Mouse (Mus musculus) ES-E14 (cell line): ENCODE measurements around the gene Lrch3. TPM values are rescaled to one million over a fixed set of nuclear protein-coding genes. Genes with fewer than 3 reads are reported as not detected.
"Not testable (repeated sequence)": the region's sequence is repeated elsewhere in the genome, so short reads cannot be mapped to it uniquely, and the experiment has no call there.

Experiments used
- DNase-seq: peaks from one replicate; pipeline ENCODE4 v3.0.0-alpha.2; 2013; ENCODE audit warnings: low read depth, low spot score
- H3K27ac ChIP-seq: 2 replicates; pipeline ENCODE4 v1.5.1; 2012; ENCODE audit warnings: low read depth, mild to moderate bottlenecking, low read length, moderate library complexity, mixed read lengths; ENCODE audit not compliant: poor library complexity, insufficient read depth, severe bottlenecking
- H3K36me3 ChIP-seq: 2 replicates; pipeline ENCODE4 v1.6.1; 2012; ENCODE audit warnings: mild to moderate bottlenecking, low read length, moderate library complexity, mixed read lengths; ENCODE audit not compliant: control insufficient read depth, poor library complexity, insufficient read depth, severe bottlenecking
- H3K4me1 ChIP-seq, 2 experiments: fragments of 150-350 bp in 1 of 2; sonication (generic) in 1 of 2; 2 replicates each; pipeline ENCODE4 v1.6.1; 2012; ENCODE audit warnings: low read length in 2 of 2, mild to moderate bottlenecking in 1 of 2, mixed read lengths in 1 of 2; ENCODE audit not compliant: control insufficient read depth in 2 of 2, insufficient read depth in 2 of 2, poor library complexity in 1 of 2
- H3K4me3 ChIP-seq, 2 experiments: fragments of 150-350 bp in 1 of 2; sonication (generic) in 1 of 2; 2 replicates each; pipeline ENCODE4 v1.5.1; 2012; ENCODE audit warnings: low read length in 2 of 2, low read depth in 1 of 2, mild to moderate bottlenecking in 1 of 2, mixed read lengths in 1 of 2; ENCODE audit not compliant: insufficient read depth in 1 of 2, poor library complexity in 1 of 2, severe bottlenecking in 1 of 2
- H3K9ac ChIP-seq: 2 replicates; pipeline ENCODE4 v1.6.1; 2012; ENCODE audit warnings: low read depth, mild to moderate bottlenecking, low read length, mixed read lengths; ENCODE audit not compliant: poor library complexity, insufficient read depth, severe bottlenecking
- H3K9me3 ChIP-seq: fragments of 150-350 bp; sonication (generic); 2 replicates; pipeline ENCODE4 v1.6.1; 2012; ENCODE audit warnings: low read depth, mild to moderate bottlenecking, low read length; ENCODE audit not compliant: control insufficient read depth, insufficient read depth
- CHD2 ChIP-seq: IDR thresholded peaks from 2 replicates; pipeline ENCODE4 v1.6.1; 2014; ENCODE audit warnings: mild to moderate bottlenecking, low read depth, low read length, inconsistent platforms
- HCFC1 ChIP-seq: IDR thresholded peaks from 2 replicates; pipeline ENCODE4 v1.6.1; 2012; ENCODE audit warnings: low read length, inconsistent platforms, borderline replicate concordance; ENCODE audit not compliant: insufficient read depth
- MAFK ChIP-seq: IDR thresholded peaks from 2 replicates; pipeline ENCODE4 v1.6.1; 2014; ENCODE audit warnings: mild to moderate bottlenecking, low read depth, low read length, inconsistent platforms; ENCODE audit not compliant: insufficient read depth
- ZC3H11A ChIP-seq: IDR thresholded peaks from 2 replicates; pipeline ENCODE4 v1.6.1; 2012; ENCODE audit warnings: low read depth, mild to moderate bottlenecking, inconsistent platforms, low read length, borderline replicate concordance
- ZNF384 ChIP-seq: IDR thresholded peaks from 2 replicates; pipeline ENCODE4 v1.6.1; 2012; ENCODE audit warnings: low read depth, low read length, inconsistent platforms
- in situ Hi-C, 2 experiments: fragments of 600-800 bp; cut with MboI; formaldehyde crosslinking; loops; one replicate each; pipeline ENCODE4 v1.15.1; 2025; ENCODE audit warnings: low sequenced_read_pairs in 2 of 2, inconsistent platforms in 1 of 2; ENCODE audit not compliant: unreplicated experiment in 2 of 2
- total RNA-seq: library from RNA; depleted of rRNA; stranded (reverse); fragments of 300-350 nt; gene quantifications from 2 replicates; pipeline ENCODE4 v1.2.3, GENCODE M21; 2012

Lrch3 gene
- total RNA-seq, 1 experiment: 11.0 TPM

DNA sequence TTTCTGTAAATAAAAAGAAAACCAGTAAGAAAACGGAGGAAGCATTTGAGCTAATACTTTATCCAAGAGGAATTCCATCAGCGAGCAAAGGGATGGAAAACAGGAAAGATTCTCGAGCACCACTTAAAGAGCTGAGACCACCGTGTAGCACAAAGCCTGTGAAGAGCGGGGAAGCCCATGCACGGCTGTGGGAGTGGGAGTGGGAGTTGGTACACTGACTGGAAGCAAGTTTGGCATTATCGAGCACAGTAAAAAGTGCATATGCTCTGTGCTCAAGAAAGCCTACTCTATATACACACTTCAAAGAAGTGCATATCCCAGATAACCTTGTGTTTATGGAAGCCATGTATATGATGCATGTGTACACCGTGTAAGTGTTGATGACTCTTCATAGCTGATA lies 13.1 kb downstream of the Lrch3 start:
- no peak for TF ChIP-seq HCFC1
- no peaks in the 10 kb centered on the region for H3K4me1 ChIP-seq
- H3K9me3 ChIP-seq: no peaks in the 10 kb centered on the region
- in situ Hi-C loops: no loop called here
- no peak for DNase-seq
- H3K36me3 ChIP-seq: no peaks in the 10 kb centered on the region
- no peak overlapping the region for H3K9ac ChIP-seq
- H3K4me3 ChIP-seq: no peak overlapping the region
- H3K27ac ChIP-seq: no peak overlapping the region

DNA sequence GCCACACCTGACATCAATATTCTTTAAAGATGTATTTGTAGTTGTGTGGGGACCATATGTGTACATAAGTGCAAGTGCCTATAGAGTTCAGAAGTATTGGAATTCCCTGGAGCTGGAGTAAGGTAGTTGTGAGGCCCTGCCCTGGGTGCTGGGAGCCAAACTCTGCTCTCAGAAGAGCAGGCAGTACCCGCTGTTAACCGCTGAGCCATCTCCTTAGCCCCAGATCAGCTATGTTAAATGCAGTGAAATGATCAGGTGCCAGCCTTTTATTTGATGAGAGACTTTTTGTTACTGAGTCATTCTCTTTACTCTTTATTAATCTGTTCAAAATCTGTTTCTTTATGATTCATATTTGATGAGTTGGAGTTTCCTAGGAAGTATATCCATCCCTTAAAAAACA lies 16.0 kb downstream of the Lrch3 start:
- no peak for TF ChIP-seq HCFC1
- TF ChIP-seq MAFK: no peak
- no peak for TF ChIP-seq ZC3H11A
- no peak for TF ChIP-seq ZNF384
- TF ChIP-seq CHD2: no peak
- Histone ChIP-seq H3K36me3 (no peaks in the 10 kb centered on the region), H3K4me1 (0 out of 4 replicates have a peak, but pooled peaks cover 0 to under 1% of the 10 kb centered on the region in 2 experiments), H3K4me3 (no peak overlapping the region), H3K27ac (no peak overlapping the region), H3K9ac (no peak overlapping the region), H3K9me3 (no peaks in the 10 kb centered on the region)
- in situ Hi-C loops: no loop called here
- DNase-seq: no peak

DNA sequence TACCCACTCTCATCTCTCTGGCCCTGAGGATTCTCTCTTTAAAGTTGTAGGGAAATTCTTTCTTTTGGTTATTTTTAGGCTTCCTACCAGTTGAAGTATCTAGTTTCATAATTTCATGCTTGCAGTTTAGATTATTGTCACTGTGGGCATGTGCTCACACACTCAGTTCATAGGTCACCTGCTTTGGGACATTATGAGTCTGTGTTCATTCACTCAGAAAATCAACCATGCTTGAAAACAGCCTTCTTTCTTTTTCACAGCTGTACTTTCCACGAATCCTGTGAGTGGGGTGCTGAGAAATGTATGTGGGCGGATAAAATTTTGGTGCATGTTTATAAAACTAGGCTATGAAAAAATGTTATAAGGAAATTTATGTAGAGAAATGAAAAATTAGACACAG lies 20.6 kb downstream of the Lrch3 start:
- DNase-seq: no peak
- no peak overlapping the region for H3K27ac ChIP-seq
- no peak overlapping the region for H3K4me3 ChIP-seq
- H3K4me1 ChIP-seq: 0 out of 4 replicates have a peak, but pooled peaks cover 0 to 3% of the 10 kb centered on the region in 2 experiments
- in situ Hi-C loops: no loop called here
- H3K36me3 ChIP-seq: no peaks in the 10 kb centered on the region
- H3K9me3 ChIP-seq: no peaks in the 10 kb centered on the region
- TF ChIP-seq MAFK (no peak), CHD2 (no peak), HCFC1 (no peak), ZNF384 (no peak), ZC3H11A (no peak)
- no peak overlapping the region for H3K9ac ChIP-seq

DNA sequence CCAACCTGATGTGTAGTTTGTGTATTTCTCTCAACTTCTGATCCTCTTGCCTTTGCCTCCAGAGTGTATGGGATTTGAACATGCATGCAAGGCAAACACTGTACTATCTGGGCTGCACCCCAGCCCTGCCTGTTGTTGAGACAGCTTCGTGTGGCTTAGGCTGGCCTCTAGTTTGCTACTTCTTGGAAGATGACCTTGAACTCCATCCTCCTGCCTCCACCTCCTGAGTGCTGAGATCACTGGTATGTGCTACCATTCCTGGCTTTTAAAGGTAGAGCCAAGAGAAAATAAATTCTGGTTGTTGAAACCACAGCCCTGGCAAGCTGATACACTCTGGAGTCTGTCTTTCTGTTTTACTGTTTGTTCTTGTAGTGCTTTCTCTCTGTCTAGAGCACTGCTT lies 21.2 kb downstream of the Lrch3 start:
- Histone ChIP-seq H3K9ac (no peak overlapping the region), H3K9me3 (no peaks in the 10 kb centered on the region), H3K27ac (no peak overlapping the region), H3K4me1 (peaks cover 0 to 5% of the 10 kb centered on the region in 2 experiments; a peak in 1 of 4 replicates), H3K36me3 (no peaks in the 10 kb centered on the region), H3K4me3 (no peak overlapping the region)
- DNase-seq: no peak
- TF ChIP-seq ZNF384 (no peak), HCFC1 (no peak), MAFK (no peak), CHD2 (no peak), ZC3H11A (no peak)
- in situ Hi-C loops: no loop called here

DNA sequence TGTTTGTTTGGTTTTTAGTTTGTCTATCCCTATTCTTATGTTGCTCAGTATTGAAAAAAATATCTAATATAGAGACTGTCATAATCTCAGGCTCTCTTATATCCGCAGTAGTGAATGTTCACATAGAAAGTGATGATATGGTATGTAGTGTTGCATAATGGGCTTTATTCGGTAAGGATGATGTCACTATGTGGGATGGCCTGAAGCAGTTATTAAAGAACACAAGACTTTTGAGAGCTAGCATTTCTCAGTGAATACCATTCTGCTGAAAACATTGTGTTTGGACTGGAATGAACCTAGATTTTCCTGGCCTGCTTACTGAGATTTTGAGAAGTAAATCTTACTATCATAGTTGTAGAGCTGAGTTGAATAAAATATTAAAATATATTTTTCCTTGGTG lies 23.5 kb downstream of the Lrch3 start:
- no peaks in the 10 kb centered on the region for H3K9me3 ChIP-seq
- no peak overlapping the region for H3K27ac ChIP-seq
- TF ChIP-seq CHD2 (no peak), MAFK (no peak), ZC3H11A (no peak), ZNF384 (no peak), HCFC1 (no peak)
- no peaks in the 10 kb centered on the region for H3K36me3 ChIP-seq
- DNase-seq: no peak
- no peak overlapping the region for H3K4me3 ChIP-seq
- peaks cover 0 to 5% of the 10 kb centered on the region in 2 experiments; a peak in 1 of 4 replicates for H3K4me1 ChIP-seq
- H3K9ac ChIP-seq: no peak overlapping the region
- in situ Hi-C loops: no loop called here

DNA sequence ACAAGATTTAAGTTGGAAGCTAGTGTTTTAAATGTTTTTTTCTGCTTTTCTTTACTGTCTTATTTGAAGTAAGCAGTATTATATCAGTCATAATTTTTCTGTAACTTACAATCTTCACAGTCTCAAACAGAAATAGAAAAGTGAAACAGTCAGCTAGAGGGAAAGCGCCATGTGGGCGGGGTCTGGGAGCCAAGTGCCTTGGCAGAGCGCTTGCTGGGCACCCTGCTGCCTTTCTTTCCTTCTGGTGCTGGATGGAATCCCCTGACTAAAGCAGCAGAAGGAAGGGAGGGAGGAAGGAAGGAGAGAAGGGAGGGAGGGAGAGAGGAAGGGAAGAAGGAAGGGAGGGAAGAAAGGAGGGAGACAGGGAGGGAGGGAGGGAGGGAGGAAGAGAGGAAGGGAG lies 25.4 kb downstream of the Lrch3 start:
- H3K4me3 ChIP-seq, H3K4me1 ChIP-seq, H3K9me3 ChIP-seq, in situ Hi-C loops, DNase-seq, H3K36me3 ChIP-seq, H3K9ac ChIP-seq, H3K27ac ChIP-seq: not testable (repeated sequence)

DNA sequence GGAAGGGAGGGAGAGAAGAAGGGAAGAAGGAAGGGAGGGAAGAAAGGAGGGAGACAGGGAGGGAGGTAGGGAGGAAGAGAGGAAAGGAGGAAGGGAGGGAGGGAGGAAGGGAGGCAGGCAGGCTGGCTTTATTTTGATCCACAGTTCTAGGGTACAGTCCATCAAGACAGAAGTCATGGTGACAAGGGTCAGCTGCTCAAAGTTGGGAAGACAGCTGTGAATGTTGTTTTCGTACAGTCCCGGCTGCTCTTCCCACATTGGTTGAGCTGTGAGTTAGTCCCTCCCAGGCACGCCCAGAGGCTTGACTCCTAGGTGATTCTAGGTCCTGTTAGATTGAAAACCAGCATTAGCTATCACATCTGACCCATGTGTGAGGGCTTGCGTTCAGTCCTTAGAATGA lies 25.8 kb downstream of the Lrch3 start:
- DNase-seq, H3K27ac ChIP-seq, H3K4me3 ChIP-seq, H3K9ac ChIP-seq, in situ Hi-C loops, H3K9me3 ChIP-seq, H3K36me3 ChIP-seq, H3K4me1 ChIP-seq: not testable (repeated sequence)
